Comparison of ENCODE assay signal across 10 mouse cellular contexts in the genomic region with DNA sequence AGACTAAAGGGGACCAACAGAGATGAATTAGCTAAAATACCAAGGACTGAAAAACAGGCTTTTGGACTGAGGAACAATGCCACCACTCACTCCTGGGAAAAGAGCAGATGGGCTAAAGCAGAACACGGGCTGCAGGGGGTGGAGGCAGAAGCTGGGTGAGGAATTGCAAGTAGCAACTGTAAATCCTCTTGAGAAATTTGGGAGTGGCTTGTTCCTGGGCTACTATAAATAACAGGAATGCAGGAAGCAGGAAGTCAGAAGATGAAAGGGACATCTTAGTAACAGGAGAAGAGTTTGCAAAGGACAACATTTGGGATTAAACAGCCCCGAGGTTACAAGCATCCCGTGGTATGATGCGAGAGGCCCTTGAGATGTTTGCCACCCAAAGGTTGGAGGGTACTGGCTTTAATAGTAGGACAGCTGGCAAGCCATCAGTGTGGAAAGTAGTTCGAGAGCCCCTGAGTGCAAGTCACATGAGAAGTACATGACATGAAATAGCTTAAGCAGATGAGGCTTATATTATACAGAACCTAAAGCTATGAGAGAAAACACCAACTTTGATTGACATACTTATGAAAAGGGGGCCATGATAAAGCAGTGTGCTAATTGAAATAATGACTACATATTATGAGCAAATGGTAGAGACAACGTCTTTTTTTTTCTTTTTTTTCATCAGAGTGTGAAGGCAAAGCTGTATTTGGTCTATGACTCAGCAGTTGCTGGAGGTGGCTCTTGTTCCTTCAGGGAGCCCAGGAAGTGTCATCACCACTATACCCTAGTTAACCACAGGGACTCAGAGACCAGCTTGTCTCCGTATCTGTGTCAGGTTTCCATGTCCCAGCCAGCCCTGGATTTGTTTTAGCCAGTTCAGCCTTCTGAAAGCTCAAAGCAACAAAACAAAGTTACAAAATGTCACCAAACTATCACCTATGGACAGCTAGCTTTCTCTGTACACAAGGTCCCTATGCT.
DNase-seq lines count a peak whose midpoint lies in the region; ATAC-seq and TF ChIP-seq lines count a peak whose summit lies in the region.
"Had no signal": no experiment of that assay in that cellular context is flagged by ENCODE, and none has a peak within 500 bp of the region (broad histone marks: within the 10 kb centered on the region; RNA-seq: fewer than 3 reads in every experiment).

No protein-coding gene starts in this region.

- H3K4me2 ChIP-seq in myocyte (ENCODE audit: low read depth), result peak overlapping the region; percentile 82

- no peaks in the 10 kb centered on the region for H3K27me3 ChIP-seq in myocyte (ENCODE audit: control insufficient read depth, insufficient read depth, insufficient read length)
- H3K27me3 ChIP-seq in thymus, adult 2 months (ENCODE audit: control insufficient read depth, insufficient read depth, low read length), result no peaks in the 10 kb centered on the region
- H3K27me3 ChIP-seq: CH12.LX had no signal

- H3K36me3 ChIP-seq in myocyte (ENCODE audit: control insufficient read depth, insufficient read depth), result no peaks in the 10 kb centered on the region
- H3K36me3 ChIP-seq in thymus, adult 2 months (ENCODE audit: control insufficient read depth, insufficient read depth, low read length), result no peaks in the 10 kb centered on the region

- no peak for TF ChIP-seq CTCF in thymus, adult 2 months (IDR thresholded peaks at IDR 0.05; ENCODE audit: borderline replicate concordance, control insufficient read depth, extremely low read depth, insufficient read depth, low read length, poor library complexity)

- H3K27ac ChIP-seq in thymus, adult 2 months (ENCODE audit: control insufficient read depth, insufficient read depth, low read length), result no peak overlapping the region

- no peak for DNase-seq in cerebellum, postnatal 4 days (ENCODE audit: low spot score in 2 of 2)
- DNase-seq in right cerebral cortex, adult 18-20 months, result peak; percentile 75
- no peak for DNase-seq in right cerebral cortex, postnatal 4 days
- DNase-seq in induced T-regulatory cell, adult 2 months (ENCODE audit: low read depth), result peak; percentile 15
- no peak for DNase-seq in neural tube, embryonic 10.5 days (ENCODE audit: extremely low spot score, low spot score)
- no peak for DNase-seq in thymus, adult 2 months

- no peak overlapping the region for H3K4me3 ChIP-seq in myocyte
- H3K4me3 ChIP-seq in thymus, adult 2 months (ENCODE audit: control insufficient read depth, insufficient read depth, low read length), result no peak overlapping the region
- H3K4me3 ChIP-seq: erythroblast, embryonic 14.5 days had no signal

- TF ChIP-seq POLR2A in myocyte (IDR thresholded peaks at IDR 0.05; ENCODE audit: insufficient read length, low read depth), result no peak
- TF ChIP-seq POLR2A in thymus, adult 2 months (IDR thresholded peaks at IDR 0.05; ENCODE audit: control insufficient read depth, extremely low read depth, insufficient read depth, low read length, poor library complexity), result no peak

- peak; percentile 71 for ATAC-seq in cerebellum, adult (ENCODE audit: insufficient number of reproducible peaks, low FRiP score, low TSS enrichment)

- H3K79me2 ChIP-seq in myocyte (ENCODE audit: control insufficient read depth, insufficient read depth), result no peaks in the 10 kb centered on the region

- 57% methylated on average over 7 of the region's 7 CpGs for WGBS in thymus, adult 2 months

- no peak overlapping the region for H3ac ChIP-seq in myocyte (ENCODE audit: control insufficient read depth, insufficient read length)

- no peaks in the 10 kb centered on the region for H3K4me1 ChIP-seq in thymus, adult 2 months (replicated peaks; ENCODE audit: control insufficient read depth, insufficient read depth, low read length)

TF ChIP-seq in myocyte, 11 proteins besides CTCF, POLR2A, EP300 and RAD21:
- TF ChIP-seq MAX (IDR thresholded peaks at IDR 0.05; ENCODE audit: low read depth), result no peak
- TF ChIP-seq MYOD1 (IDR thresholded peaks at IDR 0.05; ENCODE audit: control insufficient read depth in 1 of 3, insufficient read length in 2 of 3, low read depth in 2 of 3), result peak in 2 of 3 experiments; percentile 11 to 47
- peak in 1 of 3 experiments; percentile 45 for TF ChIP-seq MYOG (IDR thresholded peaks at IDR 0.05; ENCODE audit: control insufficient read depth in 1 of 3, insufficient read depth in 1 of 3, insufficient read length in 2 of 3, low read depth in 2 of 3)
- TF ChIP-seq CEBPB (IDR thresholded peaks at IDR 0.05; ENCODE audit: insufficient read depth, poor library complexity, severe bottlenecking), result peak; percentile 53; the same call in 1 of the 2 replicates

Comparison
In these comparisons a context has a peak if more than half of its experiments do, and no peak if none do; other contexts are left out.
1. DNase-seq: peak in right cerebral cortex, adult 18-20 months (single experiment) and induced T-regulatory cell, adult 2 months (single experiment); none in cerebellum, postnatal 4 days (0 of 2), right cerebral cortex, postnatal 4 days (single experiment), neural tube, embryonic 10.5 days (single experiment) and thymus, adult 2 months (single experiment).